Mouse (Mus musculus) megakaryocyte, embryonic 14.5 days (primary cell): ENCODE results near the gene Wfs1. TPM values are rescaled to one million over a fixed set of nuclear protein-coding genes. Genes with fewer than 3 reads are reported as not detected.

ENCODE experiments used
- H3K27me3 ChIP-seq: replicated peaks from 2 replicates; pipeline ENCODE3; 2012; ENCODE audit warnings: inconsistent platforms
- H3K36me3 ChIP-seq: replicated peaks from 2 replicates; pipeline ENCODE3; 2012; ENCODE audit warnings: low read length, inconsistent platforms, mixed read lengths
- H3K4me1 ChIP-seq: 2 replicates; pipeline ENCODE4 v1.6.1; 2012; ENCODE audit warnings: inconsistent platforms
- H3K4me3 ChIP-seq: replicated peaks from 2 replicates; pipeline ENCODE3; 2012; ENCODE audit warnings: moderate library complexity, mild to moderate bottlenecking, inconsistent platforms
- H3K9me3 ChIP-seq: 2 replicates; pipeline ENCODE4 v1.6.1; 2012; ENCODE audit warnings: inconsistent platforms
- FLI1 ChIP-seq: IDR thresholded peaks from 2 replicates; pipeline ENCODE4 v1.6.1; 2012; ENCODE audit warnings: low read length, inconsistent platforms, mixed read lengths
- GATA1 ChIP-seq: IDR thresholded peaks from 3 replicates; pipeline ENCODE4 v1.6.1; 2012; ENCODE audit warnings: mixed read lengths, low read length, inconsistent platforms, borderline replicate concordance
- polyA plus RNA-seq: library from polyadenylated mRNA; stranded (reverse); fragments of >175 nt; gene quantifications from 2 replicates; pipeline ENCODE4 v1.2.3, GENCODE M21; 2012; ENCODE audit warnings: low replicate concordance; ENCODE audit not compliant: insufficient read depth

Wfs1 gene
- polyA plus RNA-seq, 1 experiment: 0.78 TPM

DNA sequence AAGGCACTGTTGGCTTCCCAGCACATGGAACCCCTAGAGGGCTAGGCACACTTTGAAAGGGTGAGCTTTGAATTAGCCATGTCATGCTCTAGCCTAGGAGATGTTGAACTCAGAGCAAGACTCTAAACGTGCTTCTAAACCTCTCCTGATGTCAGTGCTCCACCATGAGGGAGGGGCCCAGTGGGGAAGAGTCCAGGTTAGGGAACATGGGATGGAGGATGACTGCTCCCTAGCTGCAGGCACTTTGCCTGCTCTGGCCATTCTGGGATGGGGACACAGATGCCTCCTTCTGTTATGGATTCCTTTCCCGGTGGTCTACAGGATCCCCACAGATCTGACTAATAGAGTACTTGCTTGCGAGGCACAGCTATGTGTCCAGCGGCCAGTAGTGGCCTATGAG is 71.8 kb downstream of the Wfs1 start:
- TF ChIP-seq FLI1 (no peak), GATA1 (no peak)
- peaks cover 26% of the 10 kb centered on the region for H3K4me1 ChIP-seq
- no peak overlapping the region for H3K4me3 ChIP-seq
- peaks cover 38% of the 10 kb centered on the region for H3K27me3 ChIP-seq
- no peaks in the 10 kb centered on the region for H3K9me3 ChIP-seq
- no peaks in the 10 kb centered on the region for H3K36me3 ChIP-seq

DNA sequence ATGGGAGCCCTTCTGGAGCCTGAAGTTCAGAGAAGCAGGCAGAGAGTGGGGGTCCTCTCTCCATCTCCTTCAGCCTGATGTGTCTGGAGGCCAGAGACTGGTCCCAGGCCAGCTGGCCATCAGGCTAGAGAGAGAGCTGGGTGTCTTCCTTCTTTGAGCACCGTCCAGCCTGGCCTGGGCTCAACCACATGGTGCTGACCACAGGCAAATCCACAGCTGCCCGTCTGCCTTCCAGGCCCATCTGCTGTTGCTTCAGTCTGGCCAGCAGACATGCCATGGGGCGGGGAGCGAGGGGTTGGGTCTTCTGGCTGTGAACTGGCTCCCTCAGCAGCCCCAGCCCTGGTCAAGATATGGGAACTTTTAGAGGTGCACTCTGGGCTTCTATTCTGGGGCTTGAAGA is 72.4 kb downstream of the Wfs1 start:
- Histone ChIP-seq H3K4me3 (no peak overlapping the region), H3K9me3 (no peaks in the 10 kb centered on the region), H3K36me3 (no peaks in the 10 kb centered on the region), H3K4me1 (peaks cover 26% of the 10 kb centered on the region), H3K27me3 (peaks cover 41% of the 10 kb centered on the region)
- no peak for TF ChIP-seq FLI1

Other genes with a start within 250 kb of the Wfs1 start
- gene Bloc1s4, start 240.6 kb downstream of the Wfs1 start, polyA plus RNA-seq: 27.2 and 43.7 TPM in 2 replicates
- gene Mrfap1, start 192.4 kb downstream of the Wfs1 start, polyA plus RNA-seq: 15.3 and 78.1 TPM in 2 replicates
- 66.2 and 73.5 TPM in 2 replicates for gene Man2b2, start 158.6 kb downstream of the Wfs1 start, polyA plus RNA-seq
- 0.09 TPM in 1 of 2 replicates, not detected in the other for gene Ppp2r2c, start 120.7 kb downstream of the Wfs1 start, polyA plus RNA-seq
- not detected in 2 replicates for gene Gm1043, start 96.2 kb upstream of the Wfs1 start, polyA plus RNA-seq